Mouse (Mus musculus) hindbrain, postnatal 0 days (tissue): ENCODE measurements around the gene Slit1. TPM values are rescaled to one million over a fixed set of nuclear protein-coding genes. Genes with fewer than 3 reads are reported as not detected.

ENCODE experiments used
- ATAC-seq: fragments of 200-750 bp; cut with Nextera tagmentation; 2 replicates; pipeline ENCODE4 v1.8.0; 2017; ENCODE audit warnings: mild to moderate bottlenecking, moderate TSS enrichment, moderate library complexity
- DNase-seq: peaks from one replicate; pipeline ENCODE4 v3.0.0-alpha.2; 2015; ENCODE audit warnings: low spot score
- H3K27ac ChIP-seq: fragments of 300-500 bp; sonication (generic); 2 replicates; pipeline ENCODE4 v1.5.1; 2014; ENCODE audit warnings: mild to moderate bottlenecking
- H3K27me3 ChIP-seq: fragments of 300-500 bp; sonication (generic); 2 replicates; pipeline ENCODE4 v1.6.1; 2014; ENCODE audit warnings: low read length, mixed read lengths; ENCODE audit not compliant: insufficient read depth
- H3K36me3 ChIP-seq: fragments of 300-500 bp; sonication (generic); 2 replicates; pipeline ENCODE4 v1.6.1; 2014; ENCODE audit warnings: low read length, mixed read lengths; ENCODE audit not compliant: insufficient read depth
- H3K4me1 ChIP-seq: fragments of 300-500 bp; sonication (generic); 2 replicates; pipeline ENCODE4 v1.6.1; 2014; ENCODE audit warnings: antibody characterized with exemption, low read length, mixed read lengths; ENCODE audit not compliant: insufficient read depth
- H3K4me2 ChIP-seq: fragments of 300-500 bp; sonication (generic); 2 replicates; pipeline ENCODE4 v1.6.1; 2014; ENCODE audit warnings: low read depth, mild to moderate bottlenecking, low read length, moderate library complexity, mixed read lengths
- H3K4me3 ChIP-seq: fragments of 300-500 bp; sonication (generic); 2 replicates; pipeline ENCODE4 v1.5.1; 2014; ENCODE audit warnings: low read length
- H3K9ac ChIP-seq: fragments of 300-500 bp; sonication (generic); replicated peaks from 2 replicates; pipeline ENCODE4 v1.6.1; 2014; ENCODE audit warnings: mild to moderate bottlenecking, low read length, moderate library complexity, mixed read lengths
- H3K9me3 ChIP-seq: fragments of 300-500 bp; sonication (generic); 2 replicates; pipeline ENCODE4 v1.6.1; 2016; ENCODE audit warnings: low read length, mixed read lengths
- CTCF ChIP-seq: IDR thresholded peaks from 2 replicates; pipeline ENCODE4 v1.5.1; 2016; ENCODE audit warnings: antibody characterized with exemption, control low read depth, low read depth
- WGBS: fragments of 180-500 bp; shearing (Covaris S2); extraction: QIAGEN DNeasy Blood & Tissue Kit; methylation state at CpG from one replicate; pipeline ENCODE4 v1.1.7; 2014; 5-methylcytosine and 5-hydroxymethylcytosine counted together
- polyA plus RNA-seq: library from polyadenylated mRNA; unstranded; fragments of >200 nt; fragmentation: Nextera tagmentation; extraction: Ambion mirVana; gene quantifications from 2 replicates; pipeline ENCODE4 v1.2.1, GENCODE M21; 2015
- total RNA-seq: library from RNA; depleted of rRNA; stranded (reverse); fragments of >200 nt; gene quantifications from 2 replicates; pipeline ENCODE4 v1.2.3, GENCODE M21; 2014

The Slit1 gene
- total and polyA plus RNA-seq, 2 experiments from 2014 or later, result 13.3 to 69.2 TPM

GRCm38 (mm10) chr19:41747436-41747835 lies 4.0 kb upstream of the Slit1 start:
- H3K4me1 ChIP-seq, result peaks cover 9% of the 10 kb centered on the region
- ATAC-seq, result no peak
- H3K27ac ChIP-seq, result no peak overlapping the region
- no peak overlapping the region for H3K4me3 ChIP-seq
- TF ChIP-seq CTCF, result no peak
- H3K9ac ChIP-seq, result no peak overlapping the region
- WGBS, result 81% methylated on average over 14 of the region's 14 CpGs
- H3K36me3 ChIP-seq, result no peaks in the 10 kb centered on the region
- H3K9me3 ChIP-seq, result no peaks in the 10 kb centered on the region
- DNase-seq, result no peak
- no peak overlapping the region for H3K4me2 ChIP-seq
- 0 out of 2 replicates have a peak, but pooled peaks cover under 1% of the 10 kb centered on the region for H3K27me3 ChIP-seq

DNA sequence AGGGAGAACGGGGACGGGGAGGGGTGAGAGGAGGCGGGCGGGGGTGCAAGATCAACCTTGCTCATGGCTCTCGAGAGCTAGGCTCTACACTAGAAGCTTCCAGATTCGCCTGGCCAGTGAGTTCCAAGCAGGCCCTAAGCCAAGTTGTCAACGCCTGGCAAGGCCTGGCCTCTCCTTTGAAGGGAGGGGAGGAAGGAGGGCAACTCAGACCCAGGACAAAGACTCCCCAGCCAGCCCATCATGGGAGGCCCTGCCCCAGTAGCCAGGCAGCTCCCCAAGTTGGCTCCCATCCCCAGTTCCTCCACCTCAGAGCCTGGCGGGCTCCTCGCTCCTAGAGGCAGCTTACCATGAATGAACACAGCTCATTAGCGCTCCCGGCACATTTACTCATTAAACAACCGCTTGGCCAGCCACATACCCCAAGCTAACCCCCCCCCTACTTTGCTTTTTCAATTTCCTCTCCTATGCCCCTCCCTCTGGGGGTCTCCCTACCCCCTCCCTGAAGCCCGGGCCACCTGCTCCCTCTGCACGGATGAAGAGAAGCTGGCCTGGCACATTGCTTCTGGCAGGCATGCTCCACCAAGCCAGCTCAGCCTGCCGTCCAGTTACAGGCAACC lies 2.6 kb upstream of the Slit1 start:
- H3K36me3 ChIP-seq, result no peaks in the 10 kb centered on the region
- H3K9ac ChIP-seq, result no peak overlapping the region
- no peak overlapping the region for H3K4me3 ChIP-seq
- WGBS, result 22% methylated on average over 15 of the region's 15 CpGs
- DNase-seq (peak; percentile 92), ATAC-seq (peak; percentile 91)
- 0 out of 2 replicates have a peak, but pooled peaks cover 4% of the 10 kb centered on the region for H3K27me3 ChIP-seq
- H3K4me1 ChIP-seq, result peaks cover 9% of the 10 kb centered on the region
- H3K27ac ChIP-seq, result no peak overlapping the region; the same call in 1 of the 2 replicates
- H3K4me2 ChIP-seq, result no peak overlapping the region
- H3K9me3 ChIP-seq, result no peaks in the 10 kb centered on the region
- no peak for TF ChIP-seq CTCF

GRCm38 (mm10) chr19:41738896-41739295 lies 4.6 kb downstream of the Slit1 start:
- Histone ChIP-seq H3K4me1 (peaks cover 29% of the 10 kb centered on the region; the same call in 1 of the 2 replicates), H3K9me3 (no peaks in the 10 kb centered on the region), H3K27ac (no peak overlapping the region), H3K36me3 (no peaks in the 10 kb centered on the region), H3K9ac (no peak overlapping the region), H3K4me2 (peak overlapping the region; percentile 44), H3K27me3 (peaks cover 9% of the 10 kb centered on the region; the same call in 1 of the 2 replicates), H3K4me3 (no peak overlapping the region)
- ATAC-seq (no peak), DNase-seq (no peak)
- WGBS, result 23% methylated on average over 4 of the region's 4 CpGs
- TF ChIP-seq CTCF, result no peak

- Histone ChIP-seq H3K27me3 (peaks cover 9% of the 10 kb centered on the region; the same call in 1 of the 2 replicates), H3K27ac (peak overlapping the region; percentile 17; the same call in 1 of the 2 replicates), H3K36me3 (no peaks in the 10 kb centered on the region), H3K4me2 (peak overlapping the region; percentile 44), H3K9me3 (no peaks in the 10 kb centered on the region), H3K4me1 (peaks cover 29% of the 10 kb centered on the region; the same call in 1 of the 2 replicates), H3K9ac (no peak overlapping the region; the same call in 1 of the 2 replicates), H3K4me3 (peak overlapping the region; percentile 13; the same call in 1 of the 2 replicates)
- 7% methylated on average over 14 of the region's 14 CpGs for WGBS
- no peak for TF ChIP-seq CTCF
- ATAC-seq (no peak), DNase-seq (no peak)
Measured at GRCm38 (mm10) chr19:41738429-41738805, 5.0 kb downstream of the Slit1 start.

DNA sequence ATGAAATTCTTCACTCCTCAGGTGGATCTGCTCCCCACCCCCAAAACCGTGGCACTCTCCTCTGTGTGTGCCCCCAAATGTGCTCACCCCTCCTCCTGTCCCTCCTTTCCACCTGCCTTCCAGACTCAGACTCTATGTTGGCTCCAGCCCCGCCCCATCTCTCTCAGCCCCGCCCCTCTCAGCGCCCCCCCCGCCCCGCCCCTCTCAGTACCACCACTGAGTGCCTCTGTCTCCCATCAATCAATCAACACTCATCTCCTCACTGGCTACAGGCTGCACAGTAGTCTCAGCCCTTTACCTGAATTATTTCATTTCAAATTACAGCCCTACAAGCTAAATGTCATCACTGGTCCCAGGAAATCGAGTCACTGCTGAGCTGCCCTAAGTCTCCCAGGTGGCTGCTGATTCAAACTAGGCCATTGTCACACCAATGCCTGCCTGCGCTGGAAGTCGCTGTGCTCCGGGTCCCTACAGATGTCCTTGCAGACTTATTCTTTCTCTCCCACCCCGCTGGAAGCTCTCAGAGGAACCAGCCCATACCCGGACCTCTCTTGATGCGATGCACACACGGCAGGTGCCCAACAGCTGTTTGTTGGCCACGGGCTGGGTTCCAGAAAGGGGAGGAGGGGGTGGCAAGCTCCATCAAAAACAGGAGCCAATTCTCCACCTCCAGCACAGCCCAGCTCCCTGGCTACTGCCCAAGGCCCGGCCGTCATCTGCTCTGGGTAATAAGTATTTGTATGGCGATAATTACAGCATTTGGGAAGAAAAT lies 5.6 kb downstream of the Slit1 start:
- peak overlapping the region; percentile 13; the same call in 1 of the 2 replicates for H3K4me3 ChIP-seq
- TF ChIP-seq CTCF, result no peak
- H3K4me1 ChIP-seq, result peaks cover 29% of the 10 kb centered on the region; the same call in 1 of the 2 replicates
- DNase-seq, result peak; percentile 86
- peak overlapping the region; percentile 44 for H3K4me2 ChIP-seq
- 3% methylated on average over 18 of the region's 18 CpGs for WGBS
- H3K36me3 ChIP-seq, result no peaks in the 10 kb centered on the region
- no peaks in the 10 kb centered on the region for H3K9me3 ChIP-seq
- no peak overlapping the region; the same call in 1 of the 2 replicates for H3K9ac ChIP-seq
- peak overlapping the region; percentile 17; the same call in 1 of the 2 replicates for H3K27ac ChIP-seq
- H3K27me3 ChIP-seq, result peaks cover 9% of the 10 kb centered on the region; the same call in 1 of the 2 replicates
- ATAC-seq, result peak; percentile 54

GRCm38 (mm10) chr19:41734685-41735084 lies 8.8 kb downstream of the Slit1 start:
- H3K27ac ChIP-seq, result no peak overlapping the region
- H3K36me3 ChIP-seq, result no peaks in the 10 kb centered on the region
- WGBS, result 18% methylated on average over 10 of the region's 10 CpGs
- no peak overlapping the region for H3K4me3 ChIP-seq
- H3K9me3 ChIP-seq, result peaks cover 8% of the 10 kb centered on the region
- ATAC-seq (peak; percentile 36), DNase-seq (peak; percentile 51)
- peaks cover 1% of the 10 kb centered on the region; the same call in 1 of the 2 replicates for H3K27me3 ChIP-seq
- no peak overlapping the region for H3K9ac ChIP-seq
- peaks cover 23% of the 10 kb centered on the region; the same call in 1 of the 2 replicates for H3K4me1 ChIP-seq
- TF ChIP-seq CTCF, result no peak
- no peak overlapping the region for H3K4me2 ChIP-seq
